Mouse (Mus musculus) midbrain, embryonic 10.5 days (tissue): Measurements from ENCODE around the gene Utp11. TPM values are rescaled to one million over a fixed set of nuclear protein-coding genes. Genes with fewer than 3 reads are reported as not detected.

Experiments
- DNase-seq: peaks from one replicate; pipeline ENCODE4 v3.0.0-alpha.2; 2017; ENCODE audit warnings: low spot score
- H3K27ac ChIP-seq: fragments of 300-500 bp; sonication (generic); replicated peaks from 2 replicates; pipeline ENCODE4 v1.5.1; 2016; ENCODE audit warnings: mild to moderate bottlenecking
- H3K27me3 ChIP-seq: fragments of 300-500 bp; sonication (generic); 2 replicates; pipeline ENCODE4 v1.6.1; 2016; ENCODE audit warnings: low read depth, mild to moderate bottlenecking; ENCODE audit not compliant: poor library complexity, severe bottlenecking
- H3K36me3 ChIP-seq: fragments of 300-500 bp; sonication (generic); 2 replicates; pipeline ENCODE4 v1.6.1; 2016; ENCODE audit warnings: mild to moderate bottlenecking, moderate library complexity
- H3K4me1 ChIP-seq: fragments of 300-500 bp; sonication (generic); 2 replicates; pipeline ENCODE4 v1.6.1; 2016
- H3K4me3 ChIP-seq: fragments of 300-500 bp; sonication (generic); 2 replicates; pipeline ENCODE4 v1.5.1; 2016; ENCODE audit warnings: mild to moderate bottlenecking, moderate library complexity
- H3K9me3 ChIP-seq: fragments of 300-500 bp; sonication (generic); replicated peaks from 2 replicates; pipeline ENCODE4 v1.6.1; 2016; ENCODE audit warnings: mild to moderate bottlenecking
- WGBS: fragments of 180-500 bp; shearing (Covaris S2); methylation state at CpG from one replicate; pipeline ENCODE4 v1.1.7; 2016; 5-methylcytosine and 5-hydroxymethylcytosine counted together
- microRNA counts: library from miRNA; unstranded; fragments of <30 nt; microRNA quantifications from one replicate; lab custom pipeline; 2017
- microRNA-seq: library from miRNA; unstranded; fragments of <30 nt; microRNA quantifications from one replicate; pipeline ENCODE4, GENCODE M21; 2017
- polyA plus RNA-seq: library from polyadenylated mRNA; unstranded; fragments of >200 nt; fragmentation: Nextera tagmentation; extraction: Ambion mirVana; gene quantifications from 2 replicates; pipeline ENCODE4 v1.2.1, GENCODE M21; 2016

The Utp11 gene
- polyA plus RNA-seq, 1 experiment from 2014 or later: 68.0 TPM

DNA sequence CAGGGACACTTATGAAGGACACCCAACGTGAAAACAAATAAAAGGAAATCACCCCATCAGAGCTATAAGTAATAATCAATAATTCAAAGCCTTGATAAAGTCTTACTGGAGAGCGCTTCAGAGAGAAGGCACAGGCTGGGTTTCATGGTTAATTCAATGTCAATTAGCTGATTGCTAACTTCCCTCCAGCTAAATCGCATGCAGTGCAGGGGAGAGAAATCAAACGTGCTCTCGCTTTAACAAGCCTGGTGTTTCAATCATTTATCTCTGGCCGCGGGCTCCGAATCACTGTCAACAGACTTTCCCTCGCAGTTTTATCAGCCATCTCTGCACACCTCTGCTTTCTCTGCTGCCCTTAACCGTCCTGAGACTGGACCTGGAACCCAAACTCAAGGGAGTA lies 60.5 kb downstream of the Utp11 start:
- peaks cover 25% of the 10 kb centered on the region for H3K27me3 ChIP-seq

DNA sequence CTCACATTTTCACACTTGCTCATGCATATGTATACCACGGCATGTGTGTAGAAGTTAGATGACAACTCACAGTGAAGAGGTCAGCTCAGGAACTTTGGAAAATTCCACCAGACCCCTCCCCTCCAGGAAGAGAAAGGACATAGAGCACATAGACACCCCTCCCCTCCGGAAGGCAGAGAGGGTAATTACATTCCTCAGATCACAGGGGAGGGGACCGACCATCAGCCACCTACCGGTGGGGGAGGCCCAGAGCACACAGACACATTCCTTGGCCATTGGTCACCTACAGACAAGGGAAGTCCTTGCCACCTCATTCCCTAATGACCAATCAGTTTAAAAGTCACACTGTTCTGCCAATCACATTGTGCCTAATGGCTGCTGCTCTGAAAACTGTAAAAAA lies 61.9 kb downstream of the Utp11 start:
- no peaks in the 10 kb centered on the region for H3K36me3 ChIP-seq
- no peak for DNase-seq
- no peak overlapping the region for H3K4me3 ChIP-seq
- peaks cover 15% of the 10 kb centered on the region for H3K27me3 ChIP-seq
- peaks cover 8% of the 10 kb centered on the region for H3K4me1 ChIP-seq
- WGBS: 78% methylated on average over 4 of the region's 4 CpGs
- no peaks in the 10 kb centered on the region for H3K9me3 ChIP-seq
- no peak overlapping the region for H3K27ac ChIP-seq

More for the DNA sequence above, 60.5 kb downstream of the Utp11 start:
- Histone ChIP-seq H3K9me3 (no peaks in the 10 kb centered on the region), H3K36me3 (no peaks in the 10 kb centered on the region), H3K4me1 (0 out of 2 replicates have a peak, but pooled peaks cover 3% of the 10 kb centered on the region), H3K4me3 (no peak overlapping the region), H3K27ac (no peak overlapping the region)
- DNase-seq: no peak
- WGBS: 81% methylated on average over 10 of the region's 10 CpGs

MicroRNA genes within 50 kb of the gene (microRNA counts, 519-probe panel; counts per million panel counts)
- microRNA mmu-miR-697 (lab: Ali Mortazavi, UCI): not detected

Small RNA genes within 50 kb of the gene (microRNA-seq; reads per million reads assigned to microRNA genes)
- gene Gm24721 (not detected), gene Mir697 (not detected)

Other genes with a start within 250 kb of the Utp11 start
- gene 3100002H09Rik, start 82.8 kb downstream of the Utp11 start, polyA plus RNA-seq: 0.73 and 1.9 TPM in 2 replicates
- gene Pou3f1, start 36.8 kb downstream of the Utp11 start, polyA plus RNA-seq: 13.8 and 18.2 TPM in 2 replicates
- gene Fhl3, start 7.1 kb upstream of the Utp11 start, polyA plus RNA-seq: 4.6 and 5.8 TPM in 2 replicates
- 247 and 256 TPM in 2 replicates for gene Sf3a3, start 21.2 kb upstream of the Utp11 start, polyA plus RNA-seq
- 25.7 and 26.1 TPM in 2 replicates for gene Inpp5b, start 48.2 kb upstream of the Utp11 start, polyA plus RNA-seq
- 19.2 and 21.5 TPM in 2 replicates for gene Mtf1, start 108.5 kb upstream of the Utp11 start, polyA plus RNA-seq
- gene Yrdc, start 157.1 kb upstream of the Utp11 start, polyA plus RNA-seq: 40.0 and 44.0 TPM in 2 replicates
- gene 1110065P20Rik, start 157.6 kb upstream of the Utp11 start, polyA plus RNA-seq: 51.5 and 52.2 TPM in 2 replicates
- gene Maneal, start 168.6 kb upstream of the Utp11 start, polyA plus RNA-seq: 4.2 and 4.8 TPM in 2 replicates
- 5.1 and 7.9 TPM in 2 replicates for gene Epha10, start 187.3 kb upstream of the Utp11 start, polyA plus RNA-seq
- gene 9930104L06Rik, start 243.4 kb upstream of the Utp11 start, polyA plus RNA-seq: 17.4 and 18.9 TPM in 2 replicates
- gene Cdca8, start 245.7 kb upstream of the Utp11 start, polyA plus RNA-seq: 271 and 298 TPM in 2 replicates